Mouse (Mus musculus) bone marrow, adult 2 months (tissue): Measurements from ENCODE around the gene Cyp4f37.

ENCODE experiments used
- CTCF ChIP-seq: fragments of 200-500 bp; IDR thresholded peaks from 2 replicates; pipeline ENCODE4 v1.5.1; 2011; ENCODE audit warnings: low read length, control low read depth; ENCODE audit not compliant: control insufficient read depth, insufficient read depth
- POLR2A ChIP-seq: fragments of 200-500 bp; IDR thresholded peaks from 2 replicates; pipeline ENCODE4 v1.6.1; 2011; ENCODE audit warnings: low read depth, mild to moderate bottlenecking, control low read depth, low read length, borderline replicate concordance; ENCODE audit not compliant: control insufficient read depth

DNA sequence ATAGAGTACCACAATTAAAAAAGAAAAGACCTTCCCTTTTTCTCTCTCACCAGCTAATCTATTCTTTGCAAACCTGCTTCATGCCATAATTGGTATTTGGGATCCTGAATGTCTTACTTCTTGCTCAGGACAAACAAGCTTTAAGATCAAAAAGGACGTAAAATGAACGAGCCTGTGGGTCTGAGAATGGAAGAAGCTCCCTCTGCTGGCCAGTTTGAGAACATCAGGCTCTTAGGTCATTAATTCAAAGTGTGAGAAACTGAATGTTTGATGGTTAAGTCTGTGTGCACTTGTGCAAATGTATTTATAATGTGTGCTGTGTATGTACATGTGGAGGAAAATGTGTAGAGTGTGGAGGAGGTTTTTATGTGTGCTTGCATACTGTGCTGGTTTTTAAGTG, 59.3 kb downstream of the Cyp4f37 start:
- TF ChIP-seq CTCF (0 out of 2 replicates have a peak, but pooled peaks have one; percentile 11), POLR2A (no peak)
